Mouse (Mus musculus): ENCODE data around the gene Bves.

DNA sequence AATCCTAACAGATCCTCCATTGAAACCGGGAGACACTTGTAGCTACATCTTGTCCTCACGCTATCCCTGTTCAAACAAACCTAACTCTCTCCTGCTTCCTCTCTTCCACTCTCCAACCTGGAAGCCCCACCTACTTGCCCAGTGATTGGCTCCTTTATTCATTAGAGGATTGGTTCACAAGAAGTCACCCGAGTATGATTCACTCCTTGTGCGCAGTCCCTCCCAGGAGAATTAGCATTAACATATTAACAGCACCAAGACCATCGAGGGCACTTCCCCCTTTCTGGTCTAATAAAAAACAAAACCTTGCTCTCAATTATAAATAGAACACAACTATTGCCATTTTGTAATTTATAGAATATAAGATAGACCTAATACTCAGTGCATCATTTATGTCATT, 40.5 kb upstream of the Bves start:
- TF ChIP-seq CTCF (IDR thresholded peaks at IDR 0.05; ENCODE audit: control insufficient read depth, insufficient read depth, insufficient read length) (no peak), CEBPB (IDR thresholded peaks at IDR 0.05; ENCODE audit: low read depth) (no peak), MYOD1 (IDR thresholded peaks at IDR 0.05; ENCODE audit: control insufficient read depth, insufficient read length, low read depth) (no peak)
